Comparison of ENCODE assay signal across 29 mouse cellular contexts in the genomic region with DNA sequence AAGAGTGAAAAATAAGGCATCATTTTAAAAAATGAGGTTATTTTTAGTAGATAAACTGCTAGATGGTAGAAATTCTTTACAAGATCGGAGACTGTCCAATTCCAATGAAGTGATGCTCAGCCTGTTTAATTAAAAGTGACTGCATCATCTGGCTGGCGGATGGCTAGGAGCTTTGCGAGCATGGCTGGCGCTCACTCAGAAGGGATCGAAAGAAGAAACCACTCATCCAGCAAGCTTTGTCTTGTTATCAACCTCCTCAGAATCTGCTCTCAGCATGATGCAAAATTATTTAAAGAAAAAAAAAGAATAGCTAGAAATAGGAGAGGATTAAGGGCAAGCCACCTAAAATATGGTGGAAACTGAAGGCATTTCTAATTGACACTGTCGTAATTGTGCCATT. TPM values are rescaled to one million over a fixed set of nuclear protein-coding genes. Genes with fewer than 3 reads are reported as not detected.
A peak's percentile ranks its signal among the peaks of the same experiment; 100 is the strongest.
DNase-seq lines count a peak whose midpoint lies in the region; ATAC-seq and TF ChIP-seq lines count a peak whose summit lies in the region.
"Had no signal": no experiment of that assay in that cellular context is flagged by ENCODE, and none has a peak within 500 bp of the region (broad histone marks: within the 10 kb centered on the region; RNA-seq: fewer than 3 reads in every experiment).

No protein-coding gene starts in this region.

- H3K4me1 ChIP-seq in forebrain, postnatal 0 days (ENCODE audit: insufficient read depth): no peaks in the 10 kb centered on the region
- H3K4me1 ChIP-seq in forebrain, embryonic 12.5 days: no peaks in the 10 kb centered on the region
- H3K4me1 ChIP-seq: forebrain, embryonic 10.5 days; intestine, embryonic 15.5 days; limb, embryonic 15.5 days; neural tube, embryonic 12.5 days had no signal

- ATAC-seq in forebrain, postnatal 0 days: no peak
- no peak for ATAC-seq in forebrain, embryonic 12.5 days (ENCODE audit: low FRiP score)
- ATAC-seq: intestine, embryonic 15.5 days; Patski had no signal

- TF ChIP-seq POLR2A in myocyte (IDR thresholded peaks at IDR 0.05; ENCODE audit: insufficient read length, low read depth): no peak

- no peak for TF ChIP-seq CTCF in forebrain, postnatal 0 days (IDR thresholded peaks at IDR 0.05; ENCODE audit: low read depth)
- no peak for TF ChIP-seq CTCF in left cerebral cortex, adult 2 months (IDR thresholded peaks at IDR 0.05)

- no peak overlapping the region for H3K9ac ChIP-seq in forebrain, postnatal 0 days
- no peak overlapping the region for H3K9ac ChIP-seq in forebrain, embryonic 12.5 days
- H3K9ac ChIP-seq: intestine, embryonic 15.5 days; limb, embryonic 15.5 days; liver, embryonic 14.5 days; lung, embryonic 14.5 days; neural tube, embryonic 12.5 days had no signal

- H3K4me3 ChIP-seq in forebrain, postnatal 0 days (ENCODE audit: low read depth, low read length): no peak overlapping the region
- no peak overlapping the region for H3K4me3 ChIP-seq in forebrain, embryonic 12.5 days (replicated peaks)
- 0 out of 2 replicates have a peak overlapping the region, but pooled peaks have one; percentile 5 for H3K4me3 ChIP-seq in left cerebral cortex, adult 2 months
- H3K4me3 ChIP-seq in myocyte: no peak overlapping the region
- H3K4me3 ChIP-seq: forebrain, embryonic 10.5 days; intestine, embryonic 15.5 days; limb, embryonic 15.5 days; neural tube, embryonic 12.5 days had no signal

- H3K4me2 ChIP-seq in forebrain, postnatal 0 days (ENCODE audit: low read depth): no peak overlapping the region
- H3K4me2 ChIP-seq in forebrain, embryonic 12.5 days: no peak overlapping the region
- peak overlapping the region; percentile 24 for H3K4me2 ChIP-seq in myocyte (ENCODE audit: low read depth)
- H3K4me2 ChIP-seq: heart, embryonic 11.5 days; intestine, embryonic 15.5 days; limb, embryonic 15.5 days; lung, embryonic 14.5 days; neural tube, embryonic 12.5 days had no signal

- no peaks in the 10 kb centered on the region for H3K27me3 ChIP-seq in forebrain, postnatal 0 days (ENCODE audit: insufficient read depth, low read length)
- H3K27me3 ChIP-seq in forebrain, embryonic 12.5 days: no peaks in the 10 kb centered on the region
- no peaks in the 10 kb centered on the region for H3K27me3 ChIP-seq in myocyte (ENCODE audit: control insufficient read depth, insufficient read depth, insufficient read length)
- H3K27me3 ChIP-seq: intestine, embryonic 15.5 days; limb, embryonic 15.5 days; neural tube, embryonic 12.5 days had no signal

- no peaks in the 10 kb centered on the region for H3K9me3 ChIP-seq in forebrain, postnatal 0 days (ENCODE audit: low read length)
- no peaks in the 10 kb centered on the region; the same call in 1 of the 2 replicates for H3K9me3 ChIP-seq in forebrain, embryonic 12.5 days
- H3K9me3 ChIP-seq: forebrain, embryonic 10.5 days; intestine, embryonic 15.5 days; limb, embryonic 15.5 days had no signal

- WGBS in forebrain, postnatal 0 days: 54% methylated on average over 6 of the region's 6 CpGs
- 76% methylated on average over 6 of the region's 6 CpGs for WGBS in forebrain, embryonic 12.5 days

- no peaks in the 10 kb centered on the region for H3K79me2 ChIP-seq in myocyte (ENCODE audit: control insufficient read depth, insufficient read depth)

- DNase-seq in forebrain, postnatal 0 days: peak; percentile 18
- DNase-seq in left cerebral cortex, adult 2 months (ENCODE audit: extremely low spot score in 1 of 2, low spot score in 2 of 2): no peak
- no peak for DNase-seq in left cerebral cortex, adult 18-20 months (ENCODE audit: low spot score in 2 of 2)
- peak; percentile 16 for DNase-seq in Muller cell, postnatal 12 days (ENCODE audit: inconsistent ontology term)
- DNase-seq in urinary bladder, postnatal 14 days (ENCODE audit: low spot score): no peak
- DNase-seq: adrenal gland, postnatal 36 days; cerebellum, adult 11-12 months; gastrocnemius, postnatal 10 days; kidney, adult 8-10 months; kidney, postnatal 14 days; layer of hippocampus, postnatal 36 days; lung, embryonic 14.5 days; thymus, postnatal 14 days had no signal

- H3K36me3 ChIP-seq in forebrain, postnatal 0 days (ENCODE audit: insufficient read depth): no peaks in the 10 kb centered on the region
- H3K36me3 ChIP-seq in forebrain, embryonic 12.5 days (replicated peaks): no peaks in the 10 kb centered on the region
- no peaks in the 10 kb centered on the region for H3K36me3 ChIP-seq in myocyte (ENCODE audit: control insufficient read depth, insufficient read depth)
- H3K36me3 ChIP-seq: forebrain, embryonic 10.5 days; intestine, embryonic 15.5 days; limb, embryonic 15.5 days; neural tube, embryonic 12.5 days had no signal

- intact Hi-C loops in left cerebral cortex, adult 2 months (cut with DNase I): no loop called here

- no peak overlapping the region for H3ac ChIP-seq in myocyte (ENCODE audit: control insufficient read depth, insufficient read length)

- H3K27ac ChIP-seq in forebrain, postnatal 0 days (ENCODE audit: low read depth, low read length): no peak overlapping the region
- H3K27ac ChIP-seq in forebrain, embryonic 12.5 days: no peak overlapping the region
- no peak overlapping the region for H3K27ac ChIP-seq in left cerebral cortex, adult 2 months
- H3K27ac ChIP-seq: forebrain, embryonic 10.5 days; intestine, embryonic 15.5 days; limb, embryonic 15.5 days; liver, embryonic 14.5 days; neural tube, embryonic 12.5 days had no signal

TF ChIP-seq in myocyte, 11 proteins besides CTCF, POLR2A, EP300 and RAD21:
- TF ChIP-seq SRF (IDR thresholded peaks at IDR 0.05; ENCODE audit: control insufficient read depth, insufficient read length, low read depth): no peak
- TF ChIP-seq REST (IDR thresholded peaks at IDR 0.05; ENCODE audit: insufficient read depth, insufficient read length): no peak
- TF ChIP-seq MYOD1 (IDR thresholded peaks at IDR 0.05; ENCODE audit: control insufficient read depth in 1 of 3, insufficient read length in 2 of 3, low read depth in 2 of 3): no peak
- TF ChIP-seq CEBPB (IDR thresholded peaks at IDR 0.05; ENCODE audit: insufficient read depth, poor library complexity, severe bottlenecking): no peak
- no peak for TF ChIP-seq TCF12 (IDR thresholded peaks at IDR 0.05; ENCODE audit: insufficient read depth, poor library complexity, severe bottlenecking)
- no peak for TF ChIP-seq USF1 (IDR thresholded peaks at IDR 0.05; ENCODE audit: low read depth)
- TF ChIP-seq POLR2AphosphoS2 (IDR thresholded peaks at IDR 0.05; ENCODE audit: insufficient read length, low read depth): no peak
- TF ChIP-seq MAX (IDR thresholded peaks at IDR 0.05; ENCODE audit: low read depth): no peak
- TF ChIP-seq TCF3 (IDR thresholded peaks at IDR 0.05; ENCODE audit: insufficient read length, low read depth): no peak

RNA-seq across cellular contexts. Expression of gene Wdr20rt, which starts 3.3 kb away (rescaled TPM):
- total RNA-seq in forebrain, postnatal 0 days (2014; rRNA removed): not detected in 2 replicates
- polyA plus RNA-seq in forebrain, postnatal 0 days (2015; fragmentation: Nextera tagmentation; extraction: Ambion mirVana): not detected in 2 replicates
- not detected in 2 replicates for polyA plus RNA-seq in forebrain, embryonic 12.5 days (2016; fragmentation: Nextera tagmentation; extraction: Ambion mirVana)
- total RNA-seq in left cerebral cortex, adult 2 months (2021): not detected
- not detected for total RNA-seq in left cerebral cortex, adult 18-20 months (2021)
- not detected for polyA plus RNA-seq in myocyte (2012; fragmentation: generic; extraction: Trizol)
- total RNA-seq: adrenal gland, postnatal 36 days; gastrocnemius, postnatal 10 days; granulocyte monocyte progenitor cell, adult 5-6 weeks; hematopoietic stem cell, adult 5-6 weeks; left cerebral cortex, postnatal 36 days; megakaryocyte, adult 5-6 weeks had no signal
- polyA plus RNA-seq: embryonic facial prominence, embryonic 11.5 days; forebrain, embryonic 10.5 days; heart, embryonic 11.5 days; heart, postnatal 0 days; intestine, embryonic 15.5 days; limb, embryonic 15.5 days; liver, embryonic 14.5 days; lung, embryonic 14.5 days; neural tube, embryonic 12.5 days; spleen, adult 2 months had no signal

RNA-seq across cellular contexts. Expression of gene Mis18bp1, which starts 56.2 kb away (rescaled TPM):
- total RNA-seq in forebrain, postnatal 0 days (2014; rRNA removed): 3.6 and 5.9 TPM in 2 replicates
- polyA plus RNA-seq in forebrain, postnatal 0 days (2015; fragmentation: Nextera tagmentation; extraction: Ambion mirVana): 7.6 and 8.2 TPM in 2 replicates
- 83.4 and 87.2 TPM in 2 replicates for polyA plus RNA-seq in forebrain, embryonic 12.5 days (2016; fragmentation: Nextera tagmentation; extraction: Ambion mirVana)
- under 1 TPM; 0.19 to 0.48 TPM for total RNA-seq in left cerebral cortex, adult 2 months (2021)
- total RNA-seq in left cerebral cortex, adult 18-20 months (2021): under 1 TPM; 0.21 to 0.51 TPM
- polyA plus RNA-seq in myocyte (2012; fragmentation: generic; extraction: Trizol): 1.9 TPM

Comparison
In these comparisons a context has a peak if more than half of its experiments do, and no peak if none do; other contexts are left out.
1. DNase-seq: peak in forebrain, postnatal 0 days (single experiment) and Muller cell, postnatal 12 days (single experiment); none in left cerebral cortex, adult 2 months (0 of 2), left cerebral cortex, adult 18-20 months (0 of 2) and urinary bladder, postnatal 14 days (single experiment).